Mouse (Mus musculus): Measurements from ENCODE around the gene Tarbp2.

- no peak for TF ChIP-seq CTCF (IDR thresholded peaks at IDR 0.05; ENCODE audit: extremely low read depth, insufficient read length, insufficient replicate concordance, low read depth, low read length)
- TF ChIP-seq POLR2A (IDR thresholded peaks at IDR 0.05; ENCODE audit: low read depth, low read length): no peak
These were observed 19.7 kb upstream of the Tarbp2 start for GRCm38 (mm10) chr15:102498322-102498721.

Data from small intestine, adult 2 months (tissue).